Mouse (Mus musculus) liver, adult 2 months (tissue): ENCODE data around the gene Cct8l1.

ENCODE experiments used
- CTCF ChIP-seq: fragments of 200-500 bp; IDR thresholded peaks from 2 replicates; pipeline ENCODE4 v1.5.1; 2011; ENCODE audit warnings: low read depth, low read length, control low read depth
- POLR2A ChIP-seq: fragments of 200-500 bp; IDR thresholded peaks from 2 replicates; pipeline ENCODE4 v1.6.1; 2011; ENCODE audit warnings: low read length, control low read depth; ENCODE audit not compliant: insufficient read depth; ENCODE audit errors: extremely low read depth

DNA sequence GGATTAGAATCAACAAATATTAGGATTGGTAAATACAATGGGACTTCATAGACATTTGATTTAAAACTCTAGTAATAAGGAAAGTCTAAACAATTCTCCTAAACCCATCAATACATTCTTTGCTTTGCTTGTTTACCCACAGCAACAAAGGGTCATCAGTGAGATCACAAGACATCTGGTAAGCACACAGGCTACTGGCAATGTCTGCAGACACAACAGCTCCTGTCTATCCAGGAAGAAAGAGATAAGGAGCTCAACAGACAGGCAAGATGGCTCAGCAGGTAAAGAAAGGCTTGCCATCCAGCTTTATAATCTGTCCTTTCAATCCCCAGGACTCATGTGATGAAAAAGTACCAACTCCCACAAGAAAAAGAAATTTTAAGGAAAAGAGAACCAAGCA lies 37.0 kb upstream of the Cct8l1 start:
- TF ChIP-seq CTCF (no peak), POLR2A (no peak)
